Mouse (Mus musculus) ES-CJ7 (cell line): ENCODE measurements at regions not wholly inside any gene's neighbourhood (a gene's known extent, or its start where the extent isn't known, plus 50 kb on each side); places are given as distances from the start of the nearest gene placed in this dataset.
A peak's percentile ranks its signal among the peaks of the same experiment; 100 is the strongest.

ENCODE experiments used
- DNase-seq: peaks from one replicate; pipeline ENCODE4 v3.0.0; 2011; ENCODE audit warnings: low read depth, low spot score

DNA sequence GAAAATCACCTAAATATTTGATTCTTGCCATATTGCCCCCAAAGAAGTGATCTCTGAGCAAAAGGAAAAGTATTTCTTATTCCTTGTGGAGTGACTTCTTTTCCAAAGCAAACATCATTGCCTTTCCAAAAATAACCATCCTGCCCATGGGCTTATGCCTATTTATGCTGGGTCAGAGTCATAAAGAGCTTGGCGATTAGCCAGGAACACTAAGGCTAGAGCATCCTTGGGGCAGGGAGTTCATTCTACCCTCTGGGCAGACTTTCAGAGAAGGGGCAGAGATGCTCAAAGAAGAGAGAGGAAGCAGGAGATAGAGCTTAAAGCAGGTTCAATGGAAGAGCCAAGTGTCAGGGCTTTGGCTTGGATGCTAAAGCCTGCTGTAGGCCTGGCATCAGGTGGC lies 203.1 kb upstream of the Gmds start:
- no peak for DNase-seq

DNA sequence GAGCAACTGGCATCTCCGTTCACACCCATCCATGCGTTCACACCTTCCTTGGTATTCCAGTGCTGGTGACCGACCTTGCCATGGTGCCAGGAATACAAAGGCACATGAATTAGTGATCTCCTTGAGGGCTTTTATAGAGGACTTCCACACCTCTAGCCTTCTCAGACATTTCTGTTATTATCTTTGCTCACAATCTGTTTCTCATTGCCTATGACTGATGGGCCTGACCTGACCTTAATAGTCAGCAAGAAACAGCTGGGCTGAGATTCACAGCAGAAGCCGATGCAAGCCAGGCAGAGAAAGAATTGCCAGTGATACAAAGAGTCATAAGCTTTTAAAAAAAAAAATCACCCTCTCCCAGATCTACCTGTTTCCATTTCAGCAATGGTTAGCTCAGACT lies 197.7 kb upstream of the Gmds start:
- DNase-seq: no peak

DNA sequence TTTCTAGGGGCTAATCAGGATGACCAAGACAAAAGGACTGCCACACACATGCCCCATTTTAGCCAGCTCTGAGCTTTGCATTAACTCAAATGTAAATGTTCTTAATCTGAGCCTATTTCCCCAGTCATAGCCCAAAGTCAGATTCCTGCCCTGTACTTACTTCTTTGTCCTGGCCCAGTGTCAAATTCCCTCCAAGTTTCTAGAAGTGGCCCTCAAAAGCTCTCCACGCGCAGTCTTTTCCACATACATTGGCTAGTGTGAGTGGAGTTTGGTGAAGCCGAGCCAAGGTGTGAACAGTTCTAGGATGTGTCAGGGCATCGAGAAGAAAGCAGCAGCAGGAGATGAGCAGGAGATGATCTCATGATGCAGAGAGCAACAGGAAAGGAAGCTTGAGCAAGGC lies 197.1 kb upstream of the Gmds start:
- DNase-seq: no peak

DNA sequence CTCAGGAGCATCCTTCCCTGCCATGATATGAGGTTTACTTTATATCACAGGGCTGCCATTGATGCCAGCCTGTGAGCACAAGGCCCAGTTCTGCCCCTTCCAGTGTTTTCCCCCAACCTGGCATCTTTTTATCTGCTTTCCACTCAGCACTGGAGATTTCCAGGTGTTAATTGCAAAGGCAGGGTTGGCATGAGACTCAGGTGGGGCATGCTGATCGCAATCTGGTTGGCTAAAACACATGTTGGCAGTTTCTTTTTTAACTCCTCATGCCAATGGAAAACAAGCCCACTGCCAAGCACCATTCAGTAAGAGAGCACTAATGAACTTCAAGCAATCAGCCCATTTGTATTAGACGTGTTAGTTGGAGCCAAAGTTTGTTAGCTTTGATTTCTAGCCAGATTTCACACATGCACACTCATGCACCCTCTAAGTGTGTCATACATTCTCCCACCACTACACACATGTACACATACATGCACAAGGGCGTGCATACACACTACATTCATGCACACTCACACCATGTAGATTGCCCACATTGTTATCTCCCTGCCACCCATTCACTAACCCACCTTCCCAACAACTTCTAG lies 192.5 kb upstream of the Gmds start:
- no peak for DNase-seq

DNA sequence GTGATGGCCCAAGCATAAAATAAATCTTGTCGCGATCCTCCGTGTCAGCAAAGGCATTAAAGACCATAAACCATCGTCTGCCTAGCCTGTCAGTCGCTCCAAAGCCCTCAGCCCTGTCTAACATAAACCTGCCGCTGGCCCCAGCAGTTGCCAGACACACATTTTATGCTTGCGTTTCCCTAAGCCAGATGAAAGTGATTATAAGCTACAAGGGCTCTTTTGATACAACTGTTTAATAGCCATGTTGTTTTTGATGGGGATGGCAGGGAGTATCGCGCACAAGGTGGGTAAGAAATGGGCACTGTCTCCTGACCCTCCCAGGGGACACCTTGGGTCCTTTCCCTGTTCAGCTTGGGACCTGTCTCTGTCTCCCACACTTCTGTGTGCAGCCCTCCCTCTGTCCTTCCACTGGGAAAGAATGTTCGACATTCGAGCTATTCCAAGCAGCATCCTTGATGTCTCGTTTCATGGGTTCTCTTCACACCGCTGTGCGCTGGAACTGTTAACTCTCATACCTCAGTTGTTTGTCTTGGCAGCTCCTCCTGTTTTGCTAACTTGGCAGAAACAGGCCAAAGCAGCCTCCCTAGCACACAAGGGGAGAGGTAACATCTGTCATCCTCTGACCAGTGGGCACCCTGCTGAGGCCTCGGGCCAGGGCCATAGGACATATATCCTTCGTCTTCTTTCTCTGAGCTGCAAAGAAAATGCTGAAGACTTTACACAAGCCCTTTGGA lies 180.2 kb upstream of the Gmds start:
- no peak for DNase-seq

DNA sequence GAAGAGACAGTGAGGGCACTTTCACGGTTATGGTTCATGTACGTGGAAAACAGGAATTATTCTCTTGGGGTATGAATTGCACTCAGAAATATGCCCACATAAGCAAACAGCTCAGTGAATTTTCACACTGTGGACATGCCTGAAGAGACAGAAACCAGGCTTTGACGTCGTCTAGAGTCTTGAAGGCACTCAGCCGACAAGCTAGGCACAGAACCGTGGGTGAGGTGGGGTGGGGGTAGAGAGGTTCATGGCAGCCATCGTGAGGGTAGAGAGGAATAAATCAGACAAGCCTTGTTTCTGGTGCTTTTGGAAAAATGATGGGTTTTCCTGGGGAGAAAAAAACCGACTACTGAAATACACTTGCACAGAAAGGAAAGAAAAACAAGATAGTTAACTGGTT lies 179.0 kb upstream of the Gmds start:
- no peak for DNase-seq

DNA sequence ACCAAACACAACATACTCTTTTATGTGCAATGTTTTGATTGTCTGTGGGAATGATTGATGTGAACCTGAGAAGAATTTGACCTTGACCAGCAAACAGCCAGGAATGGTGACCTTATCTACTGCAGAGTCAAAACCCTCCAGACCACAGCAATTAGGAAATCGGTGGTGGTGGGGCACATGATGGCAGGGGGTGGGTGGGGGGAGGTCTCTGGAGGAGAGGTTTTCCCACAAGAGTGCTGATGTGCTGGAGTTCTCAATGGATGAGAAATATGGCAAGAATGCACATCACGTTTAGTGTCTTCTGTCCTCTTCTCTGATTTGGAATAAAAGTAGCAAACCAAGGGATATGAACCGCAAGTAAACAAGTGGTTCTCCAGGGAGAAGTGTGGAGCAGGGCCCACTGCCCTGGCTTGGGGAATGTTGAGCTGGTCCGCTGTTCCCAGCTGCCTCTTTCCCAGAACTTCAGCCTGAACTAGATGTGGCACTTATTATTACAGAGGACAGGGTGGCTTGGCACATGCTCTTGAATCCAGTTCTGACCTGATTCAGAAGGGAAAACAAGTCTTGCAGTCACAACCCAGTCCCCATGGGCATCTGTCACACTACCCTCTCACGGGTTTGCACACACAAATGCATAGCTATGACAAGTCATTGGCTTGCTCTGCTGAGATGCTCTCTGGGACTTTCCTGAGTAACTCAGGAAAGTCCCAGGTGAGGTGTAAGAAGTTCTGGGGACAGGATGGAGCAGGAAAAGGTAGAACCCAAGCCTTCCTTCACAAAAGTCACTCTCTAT lies 170.9 kb upstream of the Gmds start:
- DNase-seq: no peak

DNA sequence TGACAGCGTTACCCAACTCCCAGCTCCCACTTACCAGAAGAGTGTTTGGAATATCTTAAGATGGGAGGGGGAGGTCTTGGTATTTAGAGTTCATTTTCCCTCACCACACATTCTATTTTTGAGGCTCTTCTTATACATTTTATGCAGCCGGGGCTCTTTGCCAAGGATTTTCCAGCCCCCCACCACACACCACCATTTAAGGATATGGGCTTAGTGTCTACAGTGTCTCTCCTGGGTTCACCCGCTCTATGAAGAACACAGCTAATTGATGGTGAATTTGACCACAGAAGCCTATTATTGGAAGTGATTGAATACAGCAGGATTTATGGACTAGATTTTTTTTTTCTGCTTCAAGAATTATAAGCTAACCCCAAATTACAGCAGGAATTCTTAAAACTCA lies 169.9 kb upstream of the Gmds start:
- no peak for DNase-seq

DNA sequence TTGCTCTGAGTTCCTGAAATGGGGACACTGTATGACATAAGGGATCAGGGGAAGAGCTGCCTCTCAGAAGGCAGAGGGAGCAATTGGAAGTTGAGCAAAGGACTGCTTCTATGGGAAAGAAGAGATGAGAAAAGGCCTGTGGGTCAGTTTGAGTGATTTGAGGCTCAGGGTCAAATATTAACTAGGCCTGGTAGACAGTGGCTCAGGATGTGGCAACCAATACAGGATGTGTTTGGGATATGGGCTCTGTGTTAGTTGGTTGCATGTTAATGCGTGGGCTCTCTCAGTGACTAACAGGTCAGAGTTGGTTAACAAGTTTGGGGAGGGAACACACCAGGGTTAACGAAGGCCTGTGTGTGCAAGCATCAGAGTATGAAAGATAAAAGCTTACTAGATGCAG lies 169.3 kb upstream of the Gmds start:
- DNase-seq: no peak

DNA sequence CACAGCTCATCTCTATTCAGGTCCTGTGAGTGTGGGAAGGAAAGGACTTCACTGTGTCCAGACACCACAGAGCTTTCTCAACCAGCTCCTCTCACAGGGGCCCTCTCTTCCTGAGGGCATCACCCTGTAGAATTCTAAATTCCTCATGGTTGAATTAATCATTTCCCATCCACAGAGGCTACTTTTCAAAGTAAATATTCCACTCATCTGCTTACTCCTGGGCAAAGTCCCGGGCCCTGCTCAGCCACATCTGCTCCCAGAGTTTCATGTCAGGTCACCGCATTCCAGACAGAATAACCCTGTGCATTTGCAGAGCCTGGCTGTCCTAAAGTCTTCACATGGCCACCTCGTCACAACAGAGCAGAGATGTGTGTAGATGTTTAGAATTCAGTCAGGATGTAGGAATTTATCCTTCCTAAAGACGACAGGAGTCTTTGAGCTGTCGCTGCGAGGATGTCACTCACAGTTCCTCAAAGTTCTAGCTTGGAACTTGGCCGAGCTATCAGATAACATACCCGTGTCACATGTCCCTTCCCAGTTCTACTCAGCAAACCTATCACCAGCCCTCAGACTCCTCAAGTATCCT lies 159.8 kb upstream of the Gmds start:
- DNase-seq: no peak

DNA sequence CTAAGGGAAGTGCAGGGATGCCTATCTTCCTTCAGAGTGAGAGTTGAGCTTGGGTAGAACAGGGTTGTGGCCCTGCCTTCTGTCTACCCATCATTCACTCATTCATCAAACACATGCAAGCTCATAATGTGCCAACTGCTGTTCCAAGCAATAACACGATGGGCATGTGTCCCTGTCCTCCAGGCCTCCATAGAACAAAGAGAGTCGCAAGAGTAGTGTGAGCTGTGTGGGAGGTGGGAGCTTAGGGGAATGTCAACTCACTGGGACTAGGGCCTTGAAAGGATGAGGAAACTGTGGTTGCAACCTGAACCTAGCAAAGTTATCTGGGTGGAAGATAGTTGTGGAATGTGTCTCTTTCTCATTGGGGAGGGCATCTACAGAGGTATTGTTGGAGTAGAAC lies 157.7 kb upstream of the Gmds start:
- DNase-seq: no peak

DNA sequence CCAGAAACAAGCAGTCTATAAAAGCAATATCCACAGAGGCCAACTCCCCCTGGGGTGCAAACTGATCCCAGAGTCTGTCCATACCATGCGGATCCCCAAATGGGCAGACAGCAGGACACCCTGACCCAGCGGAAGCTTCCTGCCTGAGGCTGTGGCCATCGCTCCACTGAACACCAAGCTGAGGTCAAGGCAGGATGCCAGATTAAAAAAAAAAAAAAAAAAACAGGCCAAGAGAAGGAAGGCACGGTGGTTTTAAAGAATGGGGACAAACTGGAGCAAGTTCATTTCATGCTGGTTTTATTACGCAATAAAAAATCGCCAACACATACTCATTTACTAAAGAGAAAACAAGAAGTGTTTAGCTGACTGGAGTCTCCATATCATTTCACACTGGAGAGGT lies 156.5 kb upstream of the Gmds start:
- no peak for DNase-seq

DNA sequence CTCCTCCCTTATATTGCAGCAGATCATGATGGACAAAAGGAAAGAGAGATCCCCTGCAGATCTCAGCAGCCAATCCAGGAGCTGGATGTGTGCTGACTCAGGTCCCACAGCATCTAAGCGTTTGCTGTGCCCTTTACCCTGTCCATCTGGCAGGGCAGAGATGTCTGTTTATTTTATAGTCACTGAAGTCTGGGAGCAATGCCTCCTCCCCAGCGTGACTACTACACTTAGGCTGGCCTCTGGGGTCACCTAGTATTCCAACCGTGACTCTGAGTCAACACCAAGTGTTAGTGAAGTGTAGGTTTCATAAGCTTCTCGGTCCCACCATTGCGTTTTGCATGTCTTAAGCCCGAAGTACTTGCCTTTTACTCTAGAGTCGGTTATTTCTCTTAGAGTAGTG lies 155.3 kb upstream of the Gmds start:
- no peak for DNase-seq

DNA sequence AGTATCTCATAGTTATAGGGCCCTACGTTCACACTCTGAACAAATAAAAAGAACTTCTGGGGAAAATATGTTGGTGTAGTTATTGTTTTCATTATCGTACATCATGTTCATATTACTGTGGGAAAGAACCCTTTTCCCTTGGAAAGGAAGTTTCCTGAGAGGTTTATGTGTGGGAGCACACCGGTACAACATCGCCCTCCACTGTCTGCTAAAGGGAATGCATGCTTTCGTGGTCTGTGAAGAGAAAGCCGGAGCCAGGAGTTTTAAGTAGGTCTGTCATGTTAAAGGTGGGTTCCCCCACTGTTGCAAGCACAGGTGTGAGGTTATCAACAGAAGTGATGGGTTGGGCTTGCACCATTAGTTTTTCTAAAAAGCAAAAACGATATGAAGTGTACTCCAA lies 154.8 kb upstream of the Gmds start:
- DNase-seq: peak; percentile 53

DNA sequence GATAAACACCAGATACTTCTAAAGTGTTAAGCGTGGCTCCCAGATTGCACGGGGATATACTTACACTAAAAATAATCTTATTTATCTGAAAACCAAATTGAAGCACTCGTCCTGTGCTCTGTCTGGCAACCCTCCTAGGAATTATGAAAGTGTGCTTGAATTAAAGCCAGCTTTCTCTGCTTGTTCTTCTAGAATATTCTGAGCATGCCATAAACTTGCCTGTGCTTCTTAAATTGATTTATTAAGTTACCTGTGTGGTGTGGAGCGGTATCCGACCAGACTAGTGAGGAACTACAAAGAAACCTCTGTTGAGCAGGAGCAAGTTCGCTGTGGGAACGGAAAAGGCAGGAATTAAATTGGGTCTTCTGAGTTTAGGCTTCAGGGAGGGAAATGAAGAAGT lies 154.0 kb upstream of the Gmds start:
- DNase-seq: no peak

DNA sequence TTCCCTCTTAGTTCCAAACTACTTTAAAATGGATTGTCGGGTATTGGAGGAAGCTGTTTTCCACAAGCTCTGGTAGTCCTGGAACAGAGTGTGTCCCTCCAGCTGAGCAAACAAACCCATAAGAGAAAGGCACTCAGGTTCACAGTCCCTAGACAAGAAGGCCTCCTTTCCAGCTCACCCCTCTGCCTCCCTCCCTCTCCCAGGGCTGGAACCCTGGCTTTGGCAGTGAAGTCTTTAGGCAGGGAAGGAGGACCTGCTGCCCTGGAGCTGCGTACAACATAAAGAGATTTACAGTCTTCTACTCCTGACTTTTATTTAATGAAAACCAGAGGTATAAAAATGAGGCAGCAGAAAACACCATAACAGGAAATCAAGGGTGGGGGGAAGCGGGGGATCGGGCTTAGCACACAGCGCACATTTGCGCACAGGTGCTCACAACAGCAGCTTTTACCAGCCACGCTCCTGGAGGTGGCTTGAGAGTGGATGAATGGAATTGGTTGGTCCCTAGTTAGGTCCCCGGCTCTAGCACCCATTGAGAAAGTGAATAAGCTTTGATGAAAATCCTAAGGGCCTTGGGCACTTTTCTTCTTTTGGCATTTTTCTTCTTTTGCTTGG lies 143.0 kb upstream of the Gmds start:
- no peak for DNase-seq

DNA sequence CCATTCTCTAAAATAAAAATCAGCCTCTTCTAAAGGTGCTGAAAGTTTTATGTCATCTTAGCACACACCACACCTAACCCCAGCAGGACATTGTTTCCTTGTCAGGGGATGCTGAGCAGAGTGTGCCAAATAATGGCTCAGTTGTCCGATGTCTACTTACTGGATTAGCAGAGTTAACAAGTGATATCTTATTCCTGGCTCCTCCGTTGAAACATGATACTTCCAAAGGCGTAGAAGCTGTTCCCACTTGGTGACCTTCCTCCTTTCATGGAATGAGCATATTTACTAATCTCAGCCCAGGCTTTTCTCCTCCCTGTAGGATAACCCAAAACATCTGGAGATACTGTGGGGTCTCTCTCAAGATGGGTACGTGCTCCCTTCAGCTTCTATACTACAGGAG lies 141.5 kb upstream of the Gmds start:
- no peak for DNase-seq

DNA sequence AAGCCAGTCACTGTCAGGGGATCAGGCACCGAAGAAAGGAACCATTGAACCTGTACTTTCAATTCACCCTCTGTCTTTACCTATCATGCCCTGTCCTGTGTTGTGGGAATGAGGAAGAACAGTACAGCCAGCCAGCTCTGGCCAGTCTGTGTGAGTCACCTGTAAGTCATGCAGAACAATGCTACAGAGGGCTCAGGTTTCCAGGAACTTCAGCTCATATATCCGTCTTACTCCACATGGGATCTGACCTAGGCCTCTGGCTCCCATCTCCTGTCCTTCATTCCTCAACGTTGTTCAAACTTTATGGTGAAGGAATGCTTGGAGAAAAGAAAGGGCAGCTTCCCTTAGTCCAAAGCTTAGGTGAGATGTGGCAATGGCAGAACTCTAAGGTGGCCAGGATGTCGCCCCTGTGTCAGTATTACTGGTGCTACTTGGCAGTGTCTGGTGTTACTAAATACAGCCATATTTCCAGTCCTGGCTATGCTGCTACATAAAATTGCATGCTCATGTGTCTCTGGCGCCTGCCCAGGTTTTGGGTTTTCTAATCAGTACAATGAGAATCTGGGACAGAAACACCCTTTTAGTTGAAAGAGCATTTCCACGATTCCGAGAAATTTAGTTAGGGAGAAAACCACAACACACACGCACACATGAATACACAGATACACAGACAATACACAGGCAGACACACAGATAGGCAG lies 140.7 kb upstream of the Gmds start:
- no peak for DNase-seq

DNA sequence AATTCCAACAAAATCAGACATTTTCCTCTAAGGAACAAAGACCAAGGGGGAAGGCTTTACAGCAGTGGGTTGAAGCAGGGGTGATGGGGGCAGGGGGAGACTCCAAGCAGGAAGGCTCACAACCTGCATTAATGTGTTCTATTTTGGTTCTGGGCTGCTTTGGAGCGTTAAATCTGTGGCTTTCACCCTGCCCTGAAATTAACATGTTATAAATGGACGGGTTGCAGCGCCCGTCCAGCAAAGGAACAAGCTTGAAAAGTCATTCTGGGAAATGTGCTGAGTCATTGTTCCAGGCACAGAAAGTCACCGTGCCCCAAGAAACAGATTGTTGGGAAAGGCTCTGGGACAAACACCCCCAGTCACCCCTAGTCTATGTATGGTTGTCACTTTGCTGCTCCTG lies 127.2 kb upstream of the Gmds start:
- DNase-seq: peak; percentile 17

DNA sequence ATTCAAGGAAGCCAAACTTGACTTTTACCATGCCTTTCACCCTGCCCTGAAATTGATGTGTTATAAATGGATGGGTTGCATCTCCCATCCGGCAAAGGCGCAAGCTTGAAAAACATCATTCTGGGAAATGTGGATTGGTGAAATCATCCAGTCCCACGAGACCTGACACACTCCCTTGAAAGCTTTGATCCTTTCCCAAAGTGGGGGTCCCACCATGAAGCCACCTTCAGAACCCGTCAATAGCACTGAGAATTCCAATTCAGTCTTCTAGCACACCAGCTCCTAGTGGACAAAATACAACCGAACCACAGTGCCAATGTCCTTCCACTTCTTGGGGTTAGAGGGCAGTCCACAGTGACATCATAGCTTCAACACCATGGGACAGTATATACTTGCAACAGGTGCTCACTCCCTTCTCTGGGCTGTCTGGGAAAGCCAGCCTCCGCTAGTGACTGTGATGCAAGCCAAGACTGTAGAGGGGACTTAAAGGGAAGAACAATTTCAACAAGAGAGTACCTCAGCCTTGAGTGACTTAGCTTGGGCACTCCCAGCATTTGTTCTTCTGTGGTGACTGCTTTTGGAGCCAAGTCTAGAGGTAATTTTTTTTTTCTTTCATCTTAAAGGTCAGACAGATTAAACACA lies 126.6 kb upstream of the Gmds start:
- DNase-seq: peak; percentile 3
